Mouse (Mus musculus) intestine, embryonic 15.5 days (tissue): ENCODE measurements around the gene Fam47c. TPM values are rescaled to one million over a fixed set of nuclear protein-coding genes. Genes with fewer than 3 reads are reported as not detected.

Experiments used
- ATAC-seq: fragments of 200-750 bp; cut with Nextera tagmentation; 2 replicates; pipeline ENCODE4 v1.8.0; 2017; ENCODE audit warnings: moderate TSS enrichment, moderate library complexity
- H3K27ac ChIP-seq: fragments of 300-500 bp; sonication (generic); 2 replicates; pipeline ENCODE4 v1.5.1; 2015; ENCODE audit warnings: mild to moderate bottlenecking, inconsistent platforms
- H3K27me3 ChIP-seq: fragments of 300-500 bp; sonication (generic); replicated peaks from 2 replicates; pipeline ENCODE4 v1.6.1; 2015; ENCODE audit warnings: inconsistent platforms
- H3K36me3 ChIP-seq: fragments of 300-500 bp; sonication (generic); 2 replicates; pipeline ENCODE4 v1.6.1; 2015; ENCODE audit warnings: inconsistent platforms
- H3K4me1 ChIP-seq: fragments of 300-500 bp; sonication (generic); replicated peaks from 2 replicates; pipeline ENCODE4 v1.6.1; 2015; ENCODE audit warnings: inconsistent platforms
- H3K4me2 ChIP-seq: fragments of 300-500 bp; sonication (generic); replicated peaks from 2 replicates; pipeline ENCODE4 v1.6.1; 2015; ENCODE audit warnings: mild to moderate bottlenecking, inconsistent platforms
- H3K4me3 ChIP-seq: fragments of 300-500 bp; sonication (generic); replicated peaks from 2 replicates; pipeline ENCODE4 v1.5.1; 2015; ENCODE audit warnings: inconsistent platforms
- H3K9ac ChIP-seq: fragments of 300-500 bp; sonication (generic); 2 replicates; pipeline ENCODE4 v1.6.1; 2015; ENCODE audit warnings: inconsistent platforms
- H3K9me3 ChIP-seq: fragments of 300-500 bp; sonication (generic); 2 replicates; pipeline ENCODE4 v1.6.1; 2016; ENCODE audit warnings: inconsistent platforms
- WGBS: fragments of 180-500 bp; shearing (Covaris S2); methylation state at CpG from one replicate; pipeline ENCODE4 v1.1.7; 2015; 5-methylcytosine and 5-hydroxymethylcytosine counted together
- polyA plus RNA-seq: library from polyadenylated mRNA; unstranded; fragments of >200 nt; fragmentation: Nextera tagmentation; extraction: Ambion mirVana; gene quantifications from 2 replicates; pipeline ENCODE4 v1.2.1, GENCODE M21; 2015

The Fam47c gene
- polyA plus RNA-seq = not detected in 2 replicates

DNA sequence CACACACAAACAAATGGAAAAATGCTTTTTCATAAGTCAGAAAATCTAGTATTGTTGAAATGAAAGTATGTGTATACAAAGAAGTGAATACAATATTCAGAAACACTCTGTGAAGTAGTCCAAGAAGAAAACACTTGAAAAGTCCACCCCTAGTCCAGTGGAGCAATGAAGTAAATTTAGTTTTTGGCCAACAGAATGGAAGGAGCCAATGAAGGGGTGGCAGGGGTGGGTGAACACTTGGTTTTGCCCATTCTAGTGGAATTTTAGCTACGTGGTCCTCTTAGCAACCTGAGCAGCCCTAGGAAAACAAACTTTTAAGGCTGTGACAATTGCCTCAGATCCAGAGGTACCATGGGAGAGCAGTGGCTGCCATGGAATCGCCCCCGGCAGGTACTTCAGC lies at the start of gene Fam47c:
TSS of gene Fam47c (plus strand) at position 301 of the 400 bp plus-strand sequence.
- no peaks in the 10 kb centered on the region for H3K4me1 ChIP-seq
- H3K36me3 ChIP-seq = no peaks in the 10 kb centered on the region
- H3K9me3 ChIP-seq = no peaks in the 10 kb centered on the region
- ATAC-seq = no peak
- no peaks in the 10 kb centered on the region for H3K27me3 ChIP-seq
- H3K4me2 ChIP-seq = no peak within 1 kb of the TSS
- 80% methylated on average over 3 of the region's 3 CpGs for WGBS
- no peak within 1 kb of the TSS for H3K27ac ChIP-seq
- no peak within 1 kb of the TSS for H3K9ac ChIP-seq
- H3K4me3 ChIP-seq = no peak within 1 kb of the TSS

DNA sequence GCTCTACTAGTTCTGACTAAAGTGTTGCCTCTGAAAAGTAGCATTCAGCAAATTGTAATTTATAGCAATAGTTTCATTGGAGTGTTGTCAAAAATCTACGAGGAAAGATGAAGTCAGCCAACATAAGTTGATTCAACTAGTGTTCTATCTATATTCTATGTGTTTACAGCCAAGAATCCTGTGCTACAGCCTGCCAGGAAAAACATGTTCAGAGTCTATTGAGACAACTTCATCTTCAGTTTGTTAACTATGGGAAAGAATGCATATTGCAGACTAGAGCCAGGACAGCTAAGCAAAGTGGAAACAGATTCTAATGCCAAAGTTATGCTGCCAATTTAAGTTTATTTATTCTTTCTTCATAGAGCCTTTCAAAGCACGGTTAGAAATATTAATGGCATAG lies 31.8 kb downstream of the Fam47c start:
- no peak overlapping the region for H3K9ac ChIP-seq
- WGBS = 62% methylated on average over 2 of the region's 2 CpGs
- no peaks in the 10 kb centered on the region for H3K36me3 ChIP-seq

DNA sequence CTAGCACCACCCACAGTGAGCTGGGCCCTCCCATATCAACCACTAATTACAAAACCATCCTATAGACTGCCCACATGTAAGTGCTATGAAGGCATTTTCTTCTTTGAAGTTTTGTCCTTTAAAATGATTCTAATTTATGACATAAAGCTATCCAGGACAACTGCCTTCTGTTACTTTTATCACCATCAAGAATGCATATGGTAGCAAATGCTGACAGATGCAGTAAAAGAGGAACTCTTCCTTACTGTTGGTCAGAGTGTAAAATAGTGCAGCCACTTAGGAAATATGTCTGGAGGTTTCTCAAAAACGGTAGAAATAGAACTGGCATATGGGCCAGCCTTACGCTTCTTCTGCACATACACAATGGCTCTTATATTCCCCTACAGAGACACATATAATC lies 39.5 kb downstream of the Fam47c start:
- Histone ChIP-seq H3K4me1 (no peaks in the 10 kb centered on the region), H3K4me3 (no peak overlapping the region), H3K9me3 (no peaks in the 10 kb centered on the region), H3K9ac (no peak overlapping the region), H3K36me3 (no peaks in the 10 kb centered on the region), H3K27ac (no peak overlapping the region), H3K27me3 (no peaks in the 10 kb centered on the region), H3K4me2 (no peak overlapping the region)
- ATAC-seq = no peak
- WGBS = 73% methylated on average over 2 of the region's 2 CpGs

More for the DNA sequence above, 31.8 kb downstream of the Fam47c start:
- Histone ChIP-seq H3K4me2 (no peak overlapping the region), H3K27ac (no peak overlapping the region), H3K4me3 (no peak overlapping the region), H3K27me3 (no peaks in the 10 kb centered on the region), H3K9me3 (no peaks in the 10 kb centered on the region), H3K4me1 (no peaks in the 10 kb centered on the region)
- ATAC-seq = no peak

Other genes starting within 250 kb of the Fam47c start
- 6.3 and 7.6 TPM in 2 replicates for gene Prrg1, start 153.9 kb upstream of the Fam47c start, polyA plus RNA-seq